Mouse (Mus musculus): ENCODE results near the gene Ngef. TPM values are rescaled to one million over a fixed set of nuclear protein-coding genes. Genes with fewer than 3 reads are reported as not detected.
A peak's percentile ranks its signal among the peaks of the same experiment; 100 is the strongest.

Ngef gene
- total RNA-seq (2014; fragmentation: Nextera tagmentation) (not detected in 2 replicates), total RNA-seq (2017) (not detected in 2 replicates)

GRCm38 (mm10) chr1:87573800-87574215 is at the start of gene Ngef:
Gene Ngef, minus strand, starts transcription at chr1:87573870.
- ATAC-seq (replicated peaks; ENCODE audit: poor library complexity, severe bottlenecking), result no peak

GRCm38 (mm10) chr1:87621858-87622279 is 48.2 kb upstream of the Ngef start:
- no peak for ATAC-seq (replicated peaks; ENCODE audit: poor library complexity, severe bottlenecking)

GRCm38 (mm10) chr1:87621146-87621857 is 47.6 kb upstream of the Ngef start:
- ATAC-seq (replicated peaks; ENCODE audit: poor library complexity, severe bottlenecking), result peak; percentile 34

GRCm38 (mm10) chr1:87620693-87621092 is 47.0 kb upstream of the Ngef start:
- no peak for ATAC-seq (replicated peaks; ENCODE audit: poor library complexity, severe bottlenecking)

GRCm38 (mm10) chr1:87620211-87620668 is 46.6 kb upstream of the Ngef start, which contains the start of gene Inpp5d:
Gene Inpp5d, plus strand, starts transcription at chr1:87620312.
- ATAC-seq (replicated peaks; ENCODE audit: poor library complexity, severe bottlenecking), result peak; percentile 80

GRCm38 (mm10) chr1:87614576-87615295 is 41.1 kb upstream of the Ngef start:
- no peak for ATAC-seq (replicated peaks; ENCODE audit: poor library complexity, severe bottlenecking)

- ATAC-seq (replicated peaks; ENCODE audit: poor library complexity, severe bottlenecking), result peak; percentile 62
These were observed 34.9 kb upstream of the Ngef start for GRCm38 (mm10) chr1:87608416-87609046.

GRCm38 (mm10) chr1:87607385-87608091 is 33.9 kb upstream of the Ngef start:
- peak; percentile 75 for ATAC-seq (replicated peaks; ENCODE audit: poor library complexity, severe bottlenecking)

- ATAC-seq (replicated peaks; ENCODE audit: poor library complexity, severe bottlenecking), result no peak
These were observed 31.6 kb upstream of the Ngef start for GRCm38 (mm10) chr1:87605296-87605695.

- ATAC-seq (replicated peaks; ENCODE audit: poor library complexity, severe bottlenecking), result no peak
These were observed 29.7 kb upstream of the Ngef start for GRCm38 (mm10) chr1:87603389-87603788.

GRCm38 (mm10) chr1:87601801-87602200 is 28.1 kb upstream of the Ngef start:
- no peak for ATAC-seq (replicated peaks; ENCODE audit: poor library complexity, severe bottlenecking)

- no peak for ATAC-seq (replicated peaks; ENCODE audit: poor library complexity, severe bottlenecking)
These were observed 26.9 kb upstream of the Ngef start for GRCm38 (mm10) chr1:87600533-87600932.

GRCm38 (mm10) chr1:87594671-87595070 is 21.0 kb upstream of the Ngef start:
- no peak for ATAC-seq (replicated peaks; ENCODE audit: poor library complexity, severe bottlenecking)

- no peak for ATAC-seq (replicated peaks; ENCODE audit: poor library complexity, severe bottlenecking)
These were observed 20.6 kb upstream of the Ngef start for GRCm38 (mm10) chr1:87594261-87594660.

GRCm38 (mm10) chr1:87589980-87590379 is 16.3 kb upstream of the Ngef start:
- ATAC-seq (replicated peaks; ENCODE audit: poor library complexity, severe bottlenecking), result no peak

GRCm38 (mm10) chr1:87589162-87589561 is 15.5 kb upstream of the Ngef start:
- ATAC-seq (replicated peaks; ENCODE audit: poor library complexity, severe bottlenecking), result no peak

- ATAC-seq (replicated peaks; ENCODE audit: poor library complexity, severe bottlenecking), result peak; percentile 37; the same call in 1 of the 2 replicates
These were observed 7.2 kb upstream of the Ngef start for GRCm38 (mm10) chr1:87580824-87581223.

- ATAC-seq (replicated peaks; ENCODE audit: poor library complexity, severe bottlenecking), result no peak
These were observed 5.3 kb upstream of the Ngef start for GRCm38 (mm10) chr1:87578965-87579364.

GRCm38 (mm10) chr1:87574785-87575184 is 1.1 kb upstream of the Ngef start:
- ATAC-seq (replicated peaks; ENCODE audit: poor library complexity, severe bottlenecking), result no peak

- no peak for ATAC-seq (replicated peaks; ENCODE audit: poor library complexity, severe bottlenecking)
These were observed 683 bp upstream of the Ngef start for GRCm38 (mm10) chr1:87574353-87574752.

All from granulocyte monocyte progenitor cell, adult 5-6 weeks (primary cell).